Mouse (Mus musculus) midbrain, postnatal 0 days (tissue): Measurements from ENCODE around the gene Recql5. TPM values are rescaled to one million over a fixed set of nuclear protein-coding genes. Genes with fewer than 3 reads are reported as not detected.

ENCODE experiments used
- ATAC-seq: fragments of 200-750 bp; cut with Nextera tagmentation; 2 replicates; pipeline ENCODE4 v1.8.0; 2017; ENCODE audit warnings: moderate number of reproducible peaks, mild to moderate bottlenecking, moderate TSS enrichment, moderate library complexity; ENCODE audit not compliant: low FRiP score
- DNase-seq: peaks from one replicate; pipeline ENCODE4 v3.0.0-alpha.2; 2015; ENCODE audit warnings: low spot score
- H3K27ac ChIP-seq: fragments of 300-500 bp; sonication (generic); 2 replicates; pipeline ENCODE4 v1.5.1; 2014; ENCODE audit warnings: low read depth, mild to moderate bottlenecking, low read length, mixed read lengths
- H3K27me3 ChIP-seq: fragments of 300-500 bp; sonication (generic); 2 replicates; pipeline ENCODE4 v1.6.1; 2014; ENCODE audit warnings: low read length, control low read depth, mixed read lengths; ENCODE audit not compliant: insufficient read depth
- H3K36me3 ChIP-seq: fragments of 300-500 bp; sonication (generic); 2 replicates; pipeline ENCODE4 v1.6.1; 2014; ENCODE audit warnings: low read length, control low read depth, mixed read lengths; ENCODE audit not compliant: insufficient read depth
- H3K4me1 ChIP-seq: fragments of 300-500 bp; sonication (generic); 2 replicates; pipeline ENCODE4 v1.6.1; 2014; ENCODE audit warnings: mild to moderate bottlenecking, control low read depth, antibody characterized with exemption, low read length, mixed read lengths; ENCODE audit not compliant: insufficient read depth
- H3K4me2 ChIP-seq: fragments of 300-500 bp; sonication (generic); 2 replicates; pipeline ENCODE4 v1.6.1; 2014; ENCODE audit warnings: low read depth, mild to moderate bottlenecking, low read length, mixed read lengths; ENCODE audit not compliant: poor library complexity, severe bottlenecking
- H3K4me3 ChIP-seq: fragments of 300-500 bp; sonication (generic); 2 replicates; pipeline ENCODE4 v1.5.1; 2014; ENCODE audit warnings: low read depth, mild to moderate bottlenecking, low read length, moderate library complexity
- H3K9ac ChIP-seq: fragments of 300-500 bp; sonication (generic); replicated peaks from 2 replicates; pipeline ENCODE4 v1.6.1; 2014; ENCODE audit warnings: mild to moderate bottlenecking, low read length, moderate library complexity, mixed read lengths; ENCODE audit not compliant: poor library complexity, severe bottlenecking
- H3K9me3 ChIP-seq: fragments of 300-500 bp; sonication (generic); 2 replicates; pipeline ENCODE4 v1.6.1; 2016; ENCODE audit warnings: low read length, control low read depth
- CTCF ChIP-seq: IDR thresholded peaks from 2 replicates; pipeline ENCODE4 v1.5.1; 2016; ENCODE audit warnings: antibody characterized with exemption, mild to moderate bottlenecking
- WGBS: fragments of 180-500 bp; shearing (Covaris S2); extraction: QIAGEN DNeasy Blood & Tissue Kit; methylation state at CpG from one replicate; pipeline ENCODE4 v1.1.7; 2014; 5-methylcytosine and 5-hydroxymethylcytosine counted together
- polyA plus RNA-seq: library from polyadenylated mRNA; unstranded; fragments of >200 nt; fragmentation: Nextera tagmentation; extraction: Ambion mirVana; gene quantifications from 2 replicates; pipeline ENCODE4 v1.2.1, GENCODE M21; 2015
- total RNA-seq: library from RNA; depleted of rRNA; stranded (reverse); fragments of >200 nt; gene quantifications from 2 replicates; pipeline ENCODE4 v1.2.3, GENCODE M21; 2014

The Recql5 gene
- total and polyA plus RNA-seq, 2 experiments from 2014 or later = 8.0 to 20.4 TPM

- Histone ChIP-seq H3K36me3 (peaks cover 3% of the 10 kb centered on the region; the same call in 1 of the 2 replicates), H3K27me3 (peaks cover 24% of the 10 kb centered on the region), H3K9ac (no peak overlapping the region), H3K9me3 (no peaks in the 10 kb centered on the region), H3K27ac (no peak overlapping the region), H3K4me1 (no peaks in the 10 kb centered on the region; the same call in 1 of the 2 replicates), H3K4me2 (no peak overlapping the region), H3K4me3 (no peak overlapping the region)
- ATAC-seq (no peak), DNase-seq (no peak)
- no peak for TF ChIP-seq CTCF
- 58% methylated on average over 6 of the region's 6 CpGs for WGBS
Observed at GRCm38 (mm10) chr11:115971016-115971415, 37.7 kb upstream of the Recql5 start.

- H3K27me3 ChIP-seq = peaks cover 17% of the 10 kb centered on the region
- no peaks in the 10 kb centered on the region for H3K9me3 ChIP-seq
- no peak overlapping the region for H3K27ac ChIP-seq
- no peak overlapping the region for H3K4me2 ChIP-seq
- peaks cover 11% of the 10 kb centered on the region for H3K36me3 ChIP-seq
- ATAC-seq (no peak), DNase-seq (no peak)
- no peak for TF ChIP-seq CTCF
- no peaks in the 10 kb centered on the region; the same call in 1 of the 2 replicates for H3K4me1 ChIP-seq
- 58% methylated on average over 15 of the region's 15 CpGs for WGBS
- H3K4me3 ChIP-seq = no peak overlapping the region
- H3K9ac ChIP-seq = no peak overlapping the region
Observed at GRCm38 (mm10) chr11:115970006-115970673, 36.9 kb upstream of the Recql5 start.

- Histone ChIP-seq H3K27me3 (peaks cover 5% of the 10 kb centered on the region), H3K36me3 (peaks cover 24% of the 10 kb centered on the region), H3K4me1 (no peaks in the 10 kb centered on the region), H3K4me2 (no peak overlapping the region), H3K4me3 (no peak overlapping the region), H3K9ac (no peak overlapping the region), H3K9me3 (no peaks in the 10 kb centered on the region), H3K27ac (no peak overlapping the region)
- 68% methylated on average over 5 of the region's 5 CpGs for WGBS
- DNase-seq (no peak), ATAC-seq (no peak)
- no peak for TF ChIP-seq CTCF
Observed at GRCm38 (mm10) chr11:115968731-115969405, 35.6 kb upstream of the Recql5 start.

GRCm38 (mm10) chr11:115964977-115965604, 31.8 kb upstream of the Recql5 start:
- Histone ChIP-seq H3K4me2 (no peak overlapping the region), H3K27me3 (no peaks in the 10 kb centered on the region), H3K9ac (no peak overlapping the region), H3K9me3 (no peaks in the 10 kb centered on the region), H3K4me1 (no peaks in the 10 kb centered on the region), H3K36me3 (peaks cover 53% of the 10 kb centered on the region), H3K4me3 (no peak overlapping the region), H3K27ac (no peak overlapping the region)
- no peak for DNase-seq
- no peak for TF ChIP-seq CTCF
- no peak for ATAC-seq
- 87% methylated on average over 10 of the region's 10 CpGs for WGBS

GRCm38 (mm10) chr11:115962651-115963412, 29.6 kb upstream of the Recql5 start:
- WGBS = 95% methylated on average over 9 of the region's 9 CpGs
- peaks cover 61% of the 10 kb centered on the region for H3K36me3 ChIP-seq

More at GRCm38 (mm10) chr11:115962651-115963412, 29.6 kb upstream of the Recql5 start:
- ATAC-seq (no peak), DNase-seq (no peak)
- Histone ChIP-seq H3K4me2 (no peak overlapping the region), H3K9ac (no peak overlapping the region), H3K27ac (no peak overlapping the region), H3K4me1 (no peaks in the 10 kb centered on the region), H3K4me3 (no peak overlapping the region), H3K27me3 (no peaks in the 10 kb centered on the region), H3K9me3 (no peaks in the 10 kb centered on the region)
- no peak for TF ChIP-seq CTCF
